Mouse (Mus musculus) CH12.LX (cell line): ENCODE results near the gene Gm12569.

ENCODE experiments used
- CHD2 ChIP-seq: IDR thresholded peaks from 2 replicates; pipeline ENCODE4 v1.6.1; 2011; ENCODE audit warnings: low read length, improper control_type of control experiment
- CTCF ChIP-seq, 2 experiments: IDR thresholded peaks in 1 of 2; conservative IDR thresholded peaks in 1 of 2; 2 replicates each; pipeline ENCODE4 v1.5.1; 2011 to 2012; ENCODE audit warnings: low read depth in 2 of 2, low read length in 2 of 2, improper control_type of control experiment in 1 of 2, inconsistent platforms in 1 of 2, mild to moderate bottlenecking in 1 of 2, moderate library complexity in 1 of 2
- EP300 ChIP-seq: IDR thresholded peaks from 2 replicates; pipeline ENCODE4 v1.6.1; 2011; ENCODE audit warnings: low read length, improper control_type of control experiment
- RAD21 ChIP-seq: IDR thresholded peaks from 2 replicates; pipeline ENCODE4 v1.6.1; 2011; ENCODE audit warnings: low read depth, mild to moderate bottlenecking, low read length, improper control_type of control experiment, moderate library complexity

- no peak for TF ChIP-seq RAD21
- no peak for TF ChIP-seq EP300
- no peak for TF ChIP-seq CHD2
- no peak for TF ChIP-seq CTCF (conservative IDR thresholded peaks at IDR 0.05 in 1 of 2, IDR thresholded peaks at IDR 0.05 in 1 of 2; ENCODE audit: low read depth in 2 of 2, low read length in 2 of 2)
These were observed 14.4 kb downstream of the Gm12569 start for GRCm38 (mm10) chr11:51234626-51235025.
